Mouse (Mus musculus): ENCODE results near the gene Eif4ebp2. TPM values are rescaled to one million over a fixed set of nuclear protein-coding genes. Genes with fewer than 3 reads are reported as not detected.
A peak's percentile ranks its signal among the peaks of the same experiment; 100 is the strongest.

The Eif4ebp2 gene
- polyA plus RNA-seq, 1 experiment from 2014 or later, result 66.4 TPM

DNA sequence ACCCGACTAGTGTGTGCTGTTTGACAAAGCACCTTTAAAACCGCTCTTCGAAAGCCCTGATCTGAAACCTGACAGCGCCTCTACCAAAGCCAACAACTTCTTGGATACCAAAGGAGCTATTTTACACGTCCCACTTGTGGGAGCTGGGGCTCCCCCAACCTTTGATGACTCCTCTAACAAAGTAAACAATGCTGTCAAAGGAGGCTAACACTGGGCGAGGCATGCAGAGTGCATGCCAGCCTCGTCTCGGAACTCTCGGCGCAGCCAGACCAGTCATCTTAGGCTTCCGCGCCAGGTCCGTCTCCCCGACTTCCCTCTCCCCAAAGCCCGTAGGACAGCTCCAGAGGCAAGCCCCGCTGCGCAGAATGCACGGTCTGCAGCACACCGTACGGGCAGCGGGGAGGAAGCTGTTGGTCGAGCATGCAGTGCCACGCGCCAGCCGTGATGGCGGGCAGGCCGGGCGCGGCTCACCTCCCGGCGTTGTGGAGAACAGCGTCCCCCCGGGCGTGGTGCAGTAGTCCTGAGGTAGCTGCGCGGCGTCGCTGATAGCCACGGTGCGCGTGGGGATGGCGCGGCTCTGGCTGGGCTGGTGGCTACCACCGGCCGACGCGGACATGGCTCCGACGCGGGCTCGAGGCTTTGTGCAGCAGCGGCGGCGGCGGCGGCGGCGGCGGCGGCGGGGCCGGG lies 387 bp downstream of the Eif4ebp2 start:
- WGBS, result under 1% methylated on average over 57 of the region's 62 CpGs
- peak overlapping the region; percentile 83 for H3K4me3 ChIP-seq
- no peaks in the 10 kb centered on the region for H3K36me3 ChIP-seq
- H3K4me1 ChIP-seq (replicated peaks), result peaks cover 45% of the 10 kb centered on the region
- H3K9me3 ChIP-seq, result no peaks in the 10 kb centered on the region
- H3K9ac ChIP-seq, result peak overlapping the region; percentile 90
- no peaks in the 10 kb centered on the region for H3K27me3 ChIP-seq
- peak; percentile 74 for ATAC-seq (ENCODE audit: low FRiP score)
- peak overlapping the region; percentile 82 for H3K4me2 ChIP-seq
- H3K27ac ChIP-seq, result peak overlapping the region; percentile 86

DNA sequence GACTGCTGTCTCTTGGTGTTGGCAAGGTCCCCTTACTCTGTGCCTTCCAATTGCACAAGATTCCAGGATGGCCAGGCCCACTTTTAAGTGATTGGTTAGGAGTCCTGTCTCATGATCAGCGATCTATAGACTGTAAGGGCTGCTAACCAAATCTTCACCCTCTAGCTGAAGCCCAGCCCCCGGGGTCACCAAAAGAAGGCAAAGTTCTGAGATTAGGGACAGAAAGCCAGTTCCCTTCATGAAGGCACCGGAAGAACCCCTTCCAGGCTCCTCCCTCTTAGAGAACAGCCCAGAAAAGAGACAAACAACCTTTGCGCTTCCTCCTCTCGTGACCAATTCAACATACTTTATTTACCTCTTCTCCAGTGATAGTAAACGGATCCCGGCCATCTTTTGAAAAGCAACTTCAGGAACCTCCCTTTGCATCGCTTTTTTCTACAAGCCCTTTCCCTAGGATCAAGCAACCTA lies 964 bp downstream of the Eif4ebp2 start:
- H3K9ac ChIP-seq, result peak overlapping the region; percentile 90
- no peaks in the 10 kb centered on the region for H3K27me3 ChIP-seq
- peaks cover 51% of the 10 kb centered on the region for H3K4me1 ChIP-seq (replicated peaks)
- peak overlapping the region; percentile 86 for H3K27ac ChIP-seq
- H3K9me3 ChIP-seq, result no peaks in the 10 kb centered on the region
- 8% methylated on average over 8 of the region's 8 CpGs for WGBS
- no peak for ATAC-seq (ENCODE audit: low FRiP score)
- H3K4me2 ChIP-seq, result peak overlapping the region; percentile 82
- H3K4me3 ChIP-seq, result peak overlapping the region; percentile 83
- no peaks in the 10 kb centered on the region for H3K36me3 ChIP-seq

DNA sequence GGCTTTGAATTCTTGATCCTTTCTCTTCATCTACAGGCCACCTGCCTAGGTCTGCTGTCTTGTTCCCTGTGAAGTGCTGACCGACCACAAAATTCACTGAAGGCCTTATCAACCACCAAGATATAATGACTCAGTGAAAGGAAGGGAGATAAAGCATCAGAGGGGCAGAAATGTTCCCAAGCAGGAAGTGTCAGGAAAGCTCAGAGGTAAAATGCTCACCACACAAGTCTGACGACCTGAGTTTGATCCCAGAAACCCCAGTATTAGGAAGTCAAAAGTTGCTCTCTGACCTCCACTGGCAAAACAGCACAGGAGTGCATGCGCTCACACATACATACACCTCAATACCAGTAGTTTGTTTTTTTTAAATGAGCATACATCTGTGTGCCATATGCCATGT lies 3.6 kb downstream of the Eif4ebp2 start:
- Histone ChIP-seq H3K9me3 (no peaks in the 10 kb centered on the region), H3K27ac (no peak overlapping the region), H3K36me3 (no peaks in the 10 kb centered on the region), H3K27me3 (no peaks in the 10 kb centered on the region), H3K4me1 (replicated peaks) (peaks cover 73% of the 10 kb centered on the region), H3K9ac (no peak overlapping the region), H3K4me3 (no peak overlapping the region), H3K4me2 (no peak overlapping the region)
- ATAC-seq (ENCODE audit: low FRiP score), result no peak
- WGBS, result 84% methylated on average over 3 of the region's 3 CpGs

DNA sequence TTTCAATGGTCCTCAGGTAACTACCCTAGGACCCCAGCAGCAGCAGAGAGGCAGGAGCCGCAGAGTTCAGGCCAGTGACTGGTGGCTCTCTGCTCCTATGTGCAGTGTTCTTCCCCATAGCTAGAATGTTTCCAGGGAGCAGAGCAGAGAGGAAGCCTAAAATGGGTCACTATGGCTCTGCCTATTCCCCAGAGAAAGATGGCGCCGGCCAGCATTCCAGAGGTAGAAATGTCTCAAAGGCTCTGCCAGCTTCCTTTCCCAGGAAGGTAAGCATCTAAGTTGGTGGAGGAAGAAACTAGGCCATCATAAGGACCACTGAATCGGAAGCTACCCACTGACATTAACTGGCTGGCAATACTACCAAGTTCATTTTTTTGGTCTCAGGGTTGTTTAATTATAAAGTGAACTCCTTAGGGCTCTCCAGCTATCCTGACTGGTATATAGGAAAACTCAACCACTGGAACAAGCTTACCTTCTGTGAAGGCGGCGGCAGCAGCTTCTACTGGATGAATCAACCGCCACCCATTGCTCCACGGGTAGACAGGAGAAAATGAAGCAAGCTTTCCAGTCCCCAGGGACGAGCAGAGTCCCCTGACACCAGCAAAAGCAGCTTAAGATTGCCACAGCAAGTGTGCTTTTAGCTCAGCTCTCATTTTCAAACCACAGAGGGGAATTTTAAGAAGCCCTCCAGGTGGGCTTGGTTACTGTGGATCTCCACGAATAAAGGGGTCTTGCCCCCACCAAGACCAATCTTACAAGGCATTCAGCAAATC lies 4.7 kb downstream of the Eif4ebp2 start:
- Histone ChIP-seq H3K4me3 (no peak overlapping the region), H3K4me2 (no peak overlapping the region), H3K9me3 (no peaks in the 10 kb centered on the region), H3K4me1 (replicated peaks) (peaks cover 84% of the 10 kb centered on the region), H3K27me3 (no peaks in the 10 kb centered on the region), H3K36me3 (no peaks in the 10 kb centered on the region), H3K9ac (peak overlapping the region; percentile 39; the same call in 1 of the 2 replicates), H3K27ac (0 out of 2 replicates have a peak overlapping the region, but pooled peaks have one; percentile 8)
- no peak for ATAC-seq (ENCODE audit: low FRiP score)
- 83% methylated on average over 10 of the region's 10 CpGs for WGBS

DNA sequence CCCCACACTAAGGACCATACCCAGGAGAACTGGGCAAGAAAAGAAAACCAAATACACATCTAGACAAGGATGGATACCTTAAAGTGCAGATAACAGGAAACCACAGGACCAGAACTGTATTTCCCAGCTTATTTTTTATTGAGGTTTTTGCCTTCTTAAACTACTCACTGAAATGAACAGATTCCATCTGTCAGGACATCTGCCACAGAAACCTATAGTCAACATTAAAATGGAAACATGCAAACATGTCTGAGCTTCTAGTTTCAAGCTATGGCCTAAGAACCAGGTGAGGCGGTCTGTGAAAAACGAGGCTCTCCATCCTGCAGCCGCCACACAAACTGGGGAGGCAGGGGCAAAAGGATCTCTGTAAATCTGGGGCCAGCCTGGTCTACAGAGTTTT lies 7.4 kb downstream of the Eif4ebp2 start:
- 87% methylated on average over 3 of the region's 3 CpGs for WGBS

DNA sequence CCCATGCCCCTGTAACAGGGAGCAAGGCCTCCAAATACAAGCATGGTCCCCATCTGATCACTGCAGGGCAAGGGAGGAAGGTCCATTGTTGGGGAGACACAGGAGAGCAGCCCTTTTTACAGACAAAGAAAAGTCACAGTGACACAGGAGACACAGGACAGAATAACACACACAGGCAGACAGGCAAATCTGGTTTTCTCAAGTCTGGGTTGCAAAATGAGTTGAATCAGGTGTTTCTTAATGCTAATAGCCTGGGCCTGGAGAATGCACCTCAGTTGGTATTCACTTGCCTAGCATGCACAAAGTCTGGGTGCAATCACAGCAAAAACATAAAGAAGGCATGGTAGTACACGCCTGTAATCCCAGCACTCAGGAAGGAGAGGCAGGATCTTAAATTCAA lies 8.6 kb downstream of the Eif4ebp2 start:
- Histone ChIP-seq H3K4me1 (replicated peaks) (peaks cover 60% of the 10 kb centered on the region), H3K27me3 (no peaks in the 10 kb centered on the region), H3K9ac (no peak overlapping the region), H3K4me2 (no peak overlapping the region), H3K36me3 (peaks cover 6% of the 10 kb centered on the region; the same call in 1 of the 2 replicates), H3K4me3 (no peak overlapping the region), H3K27ac (peak overlapping the region; percentile 8; the same call in 1 of the 2 replicates), H3K9me3 (no peaks in the 10 kb centered on the region)
- ATAC-seq (ENCODE audit: low FRiP score), result no peak
- WGBS, result 88% methylated on average over 1 of the region's 1 CpGs

More for the DNA sequence above, 7.4 kb downstream of the Eif4ebp2 start:
- no peaks in the 10 kb centered on the region for H3K27me3 ChIP-seq
- no peaks in the 10 kb centered on the region for H3K9me3 ChIP-seq
- no peak overlapping the region for H3K27ac ChIP-seq
- no peak overlapping the region for H3K4me2 ChIP-seq
- ATAC-seq (ENCODE audit: low FRiP score), result no peak
- H3K4me3 ChIP-seq, result no peak overlapping the region
- peaks cover 5% of the 10 kb centered on the region; the same call in 1 of the 2 replicates for H3K36me3 ChIP-seq
- H3K4me1 ChIP-seq (replicated peaks), result peaks cover 71% of the 10 kb centered on the region
- no peak overlapping the region for H3K9ac ChIP-seq

DNA sequence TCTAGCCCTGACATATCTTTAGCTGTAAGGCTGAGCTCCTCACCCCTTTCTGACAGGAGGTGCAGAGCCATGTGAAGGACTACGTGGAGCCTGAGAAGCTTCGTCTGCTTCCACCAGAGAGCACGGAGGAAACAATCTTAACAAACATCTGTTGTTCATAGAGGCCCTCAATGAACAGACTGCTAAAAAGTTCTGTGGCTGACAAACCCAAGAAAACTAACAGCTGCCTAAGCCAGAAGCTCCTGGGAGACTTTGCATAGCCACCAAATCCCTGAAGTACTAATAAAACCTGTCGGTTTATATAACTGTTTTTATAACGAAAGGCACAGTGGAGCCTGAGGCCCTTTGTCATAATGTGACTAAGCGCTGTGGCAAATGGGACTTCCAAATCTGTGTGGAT lies 9.0 kb downstream of the Eif4ebp2 start:
- ATAC-seq (ENCODE audit: low FRiP score), result no peak
- Histone ChIP-seq H3K36me3 (peaks cover 6% of the 10 kb centered on the region; the same call in 1 of the 2 replicates), H3K27me3 (no peaks in the 10 kb centered on the region), H3K9me3 (no peaks in the 10 kb centered on the region), H3K27ac (peak overlapping the region; percentile 8; the same call in 1 of the 2 replicates), H3K9ac (no peak overlapping the region), H3K4me1 (replicated peaks) (peaks cover 55% of the 10 kb centered on the region), H3K4me3 (no peak overlapping the region), H3K4me2 (no peak overlapping the region)
- 65% methylated on average over 6 of the region's 6 CpGs for WGBS

DNA sequence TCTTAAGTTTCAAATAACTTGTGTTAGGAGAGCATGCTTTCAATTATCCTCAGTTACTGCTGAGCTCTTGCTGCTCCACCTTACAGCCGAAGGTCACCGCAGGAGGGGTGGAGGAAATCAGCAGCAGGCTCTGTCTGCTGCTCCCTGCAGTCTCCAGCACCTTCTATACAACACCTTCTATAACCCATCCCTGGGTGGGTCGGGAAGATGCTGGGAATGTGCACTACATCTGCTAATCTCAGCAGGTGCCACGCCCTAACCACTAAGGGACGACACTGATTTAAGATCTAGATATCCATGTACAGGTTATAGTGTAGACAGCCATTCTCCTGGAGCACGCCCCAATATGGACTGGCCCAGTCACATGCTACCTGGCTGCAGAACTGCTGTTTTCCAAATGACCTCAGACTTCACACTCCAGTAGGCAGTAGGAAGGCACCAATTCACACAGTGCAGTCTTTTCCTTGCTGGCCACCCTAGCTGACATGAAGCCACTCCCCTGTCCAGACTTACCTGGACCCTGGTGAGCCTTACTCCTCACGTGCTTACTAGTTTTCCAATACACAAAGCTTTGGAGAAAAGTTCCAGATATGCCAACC lies 12.2 kb downstream of the Eif4ebp2 start:
- 96% methylated on average over 7 of the region's 7 CpGs for WGBS
- H3K4me1 ChIP-seq (replicated peaks), result peaks cover 28% of the 10 kb centered on the region
- no peak overlapping the region for H3K9ac ChIP-seq
- H3K9me3 ChIP-seq, result no peaks in the 10 kb centered on the region
- ATAC-seq (ENCODE audit: low FRiP score), result no peak
- H3K27ac ChIP-seq, result no peak overlapping the region
- no peaks in the 10 kb centered on the region for H3K27me3 ChIP-seq
- H3K4me3 ChIP-seq, result no peak overlapping the region
- peaks cover 6% of the 10 kb centered on the region; the same call in 1 of the 2 replicates for H3K36me3 ChIP-seq
- no peak overlapping the region for H3K4me2 ChIP-seq

DNA sequence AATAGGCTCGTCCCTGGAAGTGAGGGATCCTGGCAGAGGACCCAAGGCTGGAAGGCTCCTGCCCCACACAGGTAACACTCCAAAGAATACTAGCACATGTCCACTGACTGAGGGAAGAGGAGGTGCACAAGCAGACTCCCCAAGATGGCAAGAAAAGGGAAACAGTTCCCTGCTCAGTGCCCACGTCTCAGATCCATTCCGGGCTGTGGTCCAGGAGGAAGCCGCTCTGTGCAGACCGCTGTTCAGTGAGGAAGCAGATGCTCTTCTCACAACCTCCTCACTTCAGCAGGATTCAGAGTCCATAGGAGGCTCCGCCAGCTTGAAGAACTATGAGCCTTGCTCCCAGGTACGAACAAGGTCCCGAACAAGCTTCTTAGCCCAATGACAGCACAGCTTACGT lies 21.1 kb downstream of the Eif4ebp2 start:
- WGBS, result 96% methylated on average over 9 of the region's 9 CpGs
- no peak for ATAC-seq (ENCODE audit: low FRiP score)
- Histone ChIP-seq H3K4me3 (no peak overlapping the region), H3K4me1 (replicated peaks) (0 out of 2 replicates have a peak, but pooled peaks cover 7% of the 10 kb centered on the region), H3K9me3 (no peaks in the 10 kb centered on the region), H3K27me3 (no peaks in the 10 kb centered on the region), H3K9ac (no peak overlapping the region), H3K27ac (no peak overlapping the region), H3K36me3 (peaks cover 62% of the 10 kb centered on the region), H3K4me2 (no peak overlapping the region)

DNA sequence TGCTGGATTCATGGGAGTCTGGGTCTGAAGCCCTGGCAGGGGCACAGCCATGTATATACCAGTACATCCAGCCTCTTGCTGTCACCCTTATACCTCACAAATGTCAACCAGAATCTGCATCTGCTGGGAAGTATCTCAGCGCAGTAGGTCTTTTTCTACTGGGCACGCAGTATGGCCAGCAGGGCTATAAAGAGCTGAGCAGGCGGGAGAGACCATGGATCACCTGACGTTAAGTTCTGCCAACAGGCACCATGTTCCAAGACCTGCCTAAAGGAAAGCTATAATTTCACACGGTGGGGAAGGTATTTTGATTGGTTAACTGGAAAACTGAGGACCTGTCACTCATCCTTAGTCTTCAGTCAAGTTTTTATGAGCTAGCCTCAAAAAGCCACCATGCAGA lies 23.4 kb downstream of the Eif4ebp2 start:
- no peak overlapping the region for H3K9ac ChIP-seq
- no peaks in the 10 kb centered on the region for H3K9me3 ChIP-seq
- peaks cover 50% of the 10 kb centered on the region for H3K36me3 ChIP-seq
- 0 out of 2 replicates have a peak overlapping the region, but pooled peaks have one; percentile 20 for H3K27ac ChIP-seq
- H3K27me3 ChIP-seq, result no peaks in the 10 kb centered on the region
- H3K4me1 ChIP-seq (replicated peaks), result peaks cover 18% of the 10 kb centered on the region
- no peak for ATAC-seq (ENCODE audit: low FRiP score)
- H3K4me2 ChIP-seq, result no peak overlapping the region
- H3K4me3 ChIP-seq, result no peak overlapping the region
- WGBS, result 94% methylated on average over 5 of the region's 5 CpGs

DNA sequence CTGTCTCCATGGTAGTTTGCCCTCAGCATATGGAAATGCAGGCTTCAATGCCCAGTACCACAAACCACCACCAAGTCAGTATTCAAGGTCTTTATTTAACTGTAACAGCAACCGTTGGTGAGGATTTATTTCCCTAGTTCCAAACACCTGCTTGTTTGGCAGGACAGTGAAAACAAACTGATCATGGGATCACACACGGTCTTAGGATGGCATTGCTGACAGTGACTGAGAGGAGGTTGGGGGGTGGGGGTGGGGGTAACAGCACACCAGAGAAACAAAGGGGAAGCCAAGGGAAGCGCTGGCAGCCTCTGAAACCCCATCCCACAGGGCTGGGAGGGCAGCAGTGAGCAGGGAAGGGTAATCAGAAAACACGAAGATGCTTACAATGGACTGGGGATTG lies 24.0 kb downstream of the Eif4ebp2 start:
- 0 out of 2 replicates have a peak overlapping the region, but pooled peaks have one; percentile 20 for H3K27ac ChIP-seq
- H3K9ac ChIP-seq, result no peak overlapping the region

DNA sequence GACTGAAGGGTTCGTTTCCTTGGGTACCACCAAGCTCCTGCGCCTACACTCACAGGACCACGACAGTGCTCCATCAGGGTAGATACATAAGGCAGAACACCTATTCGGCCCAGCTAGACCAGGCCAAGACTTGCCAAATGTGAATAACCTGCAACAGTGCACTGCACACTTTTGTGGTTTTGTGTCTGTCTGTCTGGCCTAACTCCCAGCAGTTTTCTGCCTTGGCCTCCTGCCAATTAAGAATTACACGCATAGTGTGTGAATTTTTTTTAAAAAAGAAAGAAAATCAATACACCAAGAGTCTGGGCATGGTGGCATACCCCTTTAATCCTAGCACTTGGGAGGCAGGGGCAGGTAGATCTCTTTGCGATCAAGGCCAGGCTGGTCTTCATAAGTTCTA lies 24.5 kb downstream of the Eif4ebp2 start:
- Histone ChIP-seq H3K36me3 (peaks cover 39% of the 10 kb centered on the region), H3K4me2 (no peak overlapping the region), H3K4me3 (no peak overlapping the region), H3K27me3 (peaks cover 3% of the 10 kb centered on the region; the same call in 1 of the 2 replicates), H3K27ac (no peak overlapping the region), H3K9ac (no peak overlapping the region), H3K9me3 (no peaks in the 10 kb centered on the region), H3K4me1 (replicated peaks) (peaks cover 18% of the 10 kb centered on the region)
- 87% methylated on average over 6 of the region's 6 CpGs for WGBS
- ATAC-seq (ENCODE audit: low FRiP score), result no peak

More for the DNA sequence above, 24.0 kb downstream of the Eif4ebp2 start:
- H3K9me3 ChIP-seq, result no peaks in the 10 kb centered on the region
- no peaks in the 10 kb centered on the region for H3K27me3 ChIP-seq
- H3K4me3 ChIP-seq, result no peak overlapping the region
- peaks cover 18% of the 10 kb centered on the region for H3K4me1 ChIP-seq (replicated peaks)
- no peak for ATAC-seq (ENCODE audit: low FRiP score)
- whole genome bisulfite sequencing, result 39% methylated on average over 4 of the region's 4 CpGs
- peaks cover 44% of the 10 kb centered on the region for H3K36me3 ChIP-seq
- no peak overlapping the region for H3K4me2 ChIP-seq
